Mouse (Mus musculus): ENCODE data around the gene Camk1. TPM values are rescaled to one million over a fixed set of nuclear protein-coding genes. Genes with fewer than 3 reads are reported as not detected.

Camk1 gene
- polyA plus RNA-seq, 1 experiment from 2014 or later = 79.2 TPM

Other genes starting within 250 kb of the Camk1 start
- gene Lhfpl4, start 148.6 kb downstream of the Camk1 start, polyA plus RNA-seq (2016; fragmentation: Nextera tagmentation; extraction: Ambion mirVana) = 1.0 and 1.3 TPM in 2 replicates
- 41.4 and 42.2 TPM in 2 replicates for gene Mtmr14, start 106.1 kb downstream of the Camk1 start, polyA plus RNA-seq (2016; fragmentation: Nextera tagmentation; extraction: Ambion mirVana)
- gene Cpne9, start 61.7 kb downstream of the Camk1 start, polyA plus RNA-seq (2016; fragmentation: Nextera tagmentation; extraction: Ambion mirVana) = 0.29 and 0.31 TPM in 2 replicates
- gene Brpf1, start 36.8 kb downstream of the Camk1 start, polyA plus RNA-seq (2016; fragmentation: Nextera tagmentation; extraction: Ambion mirVana) = 28.3 and 28.7 TPM in 2 replicates
- gene Ogg1, start 17.0 kb downstream of the Camk1 start, polyA plus RNA-seq (2016; fragmentation: Nextera tagmentation; extraction: Ambion mirVana) = 16.5 and 17.7 TPM in 2 replicates
- gene Tada3, start 33.9 kb upstream of the Camk1 start, polyA plus RNA-seq (2016; fragmentation: Nextera tagmentation; extraction: Ambion mirVana) = 45.4 and 48.9 TPM in 2 replicates
- 336 and 348 TPM in 2 replicates for gene Arpc4, start 34.1 kb upstream of the Camk1 start, polyA plus RNA-seq (2016; fragmentation: Nextera tagmentation; extraction: Ambion mirVana)
- gene Ttll3, start 45.3 kb upstream of the Camk1 start, polyA plus RNA-seq (2016; fragmentation: Nextera tagmentation; extraction: Ambion mirVana) = 6.6 and 8.2 TPM in 2 replicates
- 28.0 and 30.9 TPM in 2 replicates for gene Rpusd3, start 75.4 kb upstream of the Camk1 start, polyA plus RNA-seq (2016; fragmentation: Nextera tagmentation; extraction: Ambion mirVana)
- gene Cidec, start 91.8 kb upstream of the Camk1 start, polyA plus RNA-seq (2016; fragmentation: Nextera tagmentation; extraction: Ambion mirVana) = not detected in 2 replicates
- 75.2 and 77.0 TPM in 2 replicates for gene Jagn1, start 98.6 kb upstream of the Camk1 start, polyA plus RNA-seq (2016; fragmentation: Nextera tagmentation; extraction: Ambion mirVana)
- 3.4 and 3.7 TPM in 2 replicates for gene Il17re, start 114.5 kb upstream of the Camk1 start, polyA plus RNA-seq (2016; fragmentation: Nextera tagmentation; extraction: Ambion mirVana)
- 4.2 and 5.1 TPM in 2 replicates for gene Il17rc, start 127.4 kb upstream of the Camk1 start, polyA plus RNA-seq (2016; fragmentation: Nextera tagmentation; extraction: Ambion mirVana)
- 14.1 and 14.9 TPM in 2 replicates for gene Creld1, start 139.3 kb upstream of the Camk1 start, polyA plus RNA-seq (2016; fragmentation: Nextera tagmentation; extraction: Ambion mirVana)
- gene Prrt3, start 157.9 kb upstream of the Camk1 start, polyA plus RNA-seq (2016; fragmentation: Nextera tagmentation; extraction: Ambion mirVana) = 0.98 and 1.0 TPM in 2 replicates
- 76.4 TPM in 2 replicates for gene Emc3, start 187.7 kb upstream of the Camk1 start, polyA plus RNA-seq (2016; fragmentation: Nextera tagmentation; extraction: Ambion mirVana)
- 14.8 and 16.1 TPM in 2 replicates for gene Fancd2, start 187.7 kb upstream of the Camk1 start, polyA plus RNA-seq (2016; fragmentation: Nextera tagmentation; extraction: Ambion mirVana)